Mouse (Mus musculus): ENCODE data around the gene Slc6a17.

DNA sequence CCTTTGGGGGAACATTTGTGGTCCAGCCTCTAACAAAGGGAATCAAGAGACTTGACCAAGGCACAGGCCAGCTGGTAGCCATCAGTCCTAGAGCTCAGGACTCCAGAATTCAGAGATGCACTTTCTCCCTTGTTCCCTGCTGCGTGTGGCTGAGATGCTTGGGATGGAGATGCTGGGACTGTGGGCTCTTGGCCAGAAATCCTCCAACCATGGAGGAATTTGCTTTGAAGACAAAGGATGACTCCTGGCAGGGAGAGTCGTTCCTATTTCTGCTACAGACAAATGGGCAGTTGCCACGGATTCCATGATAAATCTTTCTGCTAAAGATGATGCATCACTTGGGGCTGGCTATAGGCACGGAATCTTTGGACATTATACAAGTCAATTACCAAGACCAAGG is 15.7 kb upstream of the Slc6a17 start:
- TF ChIP-seq CTCF (conservative IDR thresholded peaks at IDR 0.05; ENCODE audit: low read length), result no peak
- no peak for TF ChIP-seq NANOG (IDR thresholded peaks at IDR 0.05; ENCODE audit: borderline replicate concordance, low read length)
